Mouse (Mus musculus) hindbrain, postnatal 0 days (tissue): ENCODE measurements at regions not wholly inside any gene's neighbourhood (a gene's known extent, or its start where the extent isn't known, plus 50 kb on each side); places are given as distances from the start of the nearest gene placed in this dataset.

Experiments used
- ATAC-seq: fragments of 200-750 bp; cut with Nextera tagmentation; 2 replicates; pipeline ENCODE4 v1.8.0; 2017; ENCODE audit warnings: mild to moderate bottlenecking, moderate TSS enrichment, moderate library complexity
- DNase-seq: peaks from one replicate; pipeline ENCODE4 v3.0.0-alpha.2; 2015; ENCODE audit warnings: low spot score
- H3K27ac ChIP-seq: fragments of 300-500 bp; sonication (generic); 2 replicates; pipeline ENCODE4 v1.5.1; 2014; ENCODE audit warnings: mild to moderate bottlenecking
- H3K27me3 ChIP-seq: fragments of 300-500 bp; sonication (generic); 2 replicates; pipeline ENCODE4 v1.6.1; 2014; ENCODE audit warnings: low read length, mixed read lengths; ENCODE audit not compliant: insufficient read depth
- H3K36me3 ChIP-seq: fragments of 300-500 bp; sonication (generic); 2 replicates; pipeline ENCODE4 v1.6.1; 2014; ENCODE audit warnings: low read length, mixed read lengths; ENCODE audit not compliant: insufficient read depth
- H3K4me1 ChIP-seq: fragments of 300-500 bp; sonication (generic); 2 replicates; pipeline ENCODE4 v1.6.1; 2014; ENCODE audit warnings: antibody characterized with exemption, low read length, mixed read lengths; ENCODE audit not compliant: insufficient read depth
- H3K4me2 ChIP-seq: fragments of 300-500 bp; sonication (generic); 2 replicates; pipeline ENCODE4 v1.6.1; 2014; ENCODE audit warnings: low read depth, mild to moderate bottlenecking, low read length, moderate library complexity, mixed read lengths
- H3K4me3 ChIP-seq: fragments of 300-500 bp; sonication (generic); 2 replicates; pipeline ENCODE4 v1.5.1; 2014; ENCODE audit warnings: low read length
- H3K9ac ChIP-seq: fragments of 300-500 bp; sonication (generic); replicated peaks from 2 replicates; pipeline ENCODE4 v1.6.1; 2014; ENCODE audit warnings: mild to moderate bottlenecking, low read length, moderate library complexity, mixed read lengths
- H3K9me3 ChIP-seq: fragments of 300-500 bp; sonication (generic); 2 replicates; pipeline ENCODE4 v1.6.1; 2016; ENCODE audit warnings: low read length, mixed read lengths
- CTCF ChIP-seq: IDR thresholded peaks from 2 replicates; pipeline ENCODE4 v1.5.1; 2016; ENCODE audit warnings: antibody characterized with exemption, control low read depth, low read depth
- WGBS: fragments of 180-500 bp; shearing (Covaris S2); extraction: QIAGEN DNeasy Blood & Tissue Kit; methylation state at CpG from one replicate; pipeline ENCODE4 v1.1.7; 2014; 5-methylcytosine and 5-hydroxymethylcytosine counted together

DNA sequence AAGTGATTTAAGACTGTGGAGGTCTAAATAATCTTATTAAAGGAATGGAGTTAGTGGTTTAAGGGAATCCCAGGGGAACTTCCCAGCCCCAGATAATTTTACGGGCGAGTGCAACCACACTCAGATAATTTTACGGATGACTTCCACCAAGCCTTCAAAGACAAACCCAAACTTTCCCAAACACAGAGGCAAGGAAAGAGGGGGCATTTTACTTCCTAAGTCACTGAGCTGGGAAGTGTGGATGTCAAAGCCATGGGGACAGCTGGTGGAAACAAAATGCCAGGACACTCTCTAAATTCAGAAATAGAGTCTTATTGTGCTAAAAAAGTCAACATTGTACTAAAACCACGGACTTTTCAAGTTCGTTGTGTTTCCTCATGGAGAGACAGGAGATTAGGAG lies 227.9 kb upstream of the BB014433 start:
- TF ChIP-seq CTCF: no peak
- WGBS: 45% methylated on average over 5 of the region's 5 CpGs
- DNase-seq: peak; percentile 24
- H3K4me3 ChIP-seq: no peak overlapping the region
- H3K36me3 ChIP-seq: no peaks in the 10 kb centered on the region
- H3K4me1 ChIP-seq: no peaks in the 10 kb centered on the region
- no peaks in the 10 kb centered on the region for H3K27me3 ChIP-seq
- H3K4me2 ChIP-seq: no peak overlapping the region
- H3K9me3 ChIP-seq: no peaks in the 10 kb centered on the region
- ATAC-seq: no peak
- H3K27ac ChIP-seq: no peak overlapping the region
- no peak overlapping the region for H3K9ac ChIP-seq

GRCm38 (mm10) chr8:15271793-15272587 lies 226.1 kb upstream of the BB014433 start:
- Histone ChIP-seq H3K27ac (no peak overlapping the region), H3K9ac (no peak overlapping the region), H3K27me3 (no peaks in the 10 kb centered on the region), H3K4me1 (no peaks in the 10 kb centered on the region), H3K4me3 (no peak overlapping the region), H3K4me2 (no peak overlapping the region), H3K9me3 (no peaks in the 10 kb centered on the region), H3K36me3 (no peaks in the 10 kb centered on the region)
- TF ChIP-seq CTCF: no peak
- DNase-seq: peak; percentile 19
- WGBS: 29% methylated on average over 17 of the region's 17 CpGs
- ATAC-seq: no peak

GRCm38 (mm10) chr8:15270290-15270689 lies 224.4 kb upstream of the BB014433 start:
- H3K4me3 ChIP-seq: no peak overlapping the region
- peak; percentile 81 for TF ChIP-seq CTCF
- DNase-seq (peak; percentile 91), ATAC-seq (peak; percentile 2; the same call in 1 of the 2 replicates)
- H3K36me3 ChIP-seq: no peaks in the 10 kb centered on the region
- H3K4me2 ChIP-seq: no peak overlapping the region
- 0 out of 2 replicates have a peak, but pooled peaks cover under 1% of the 10 kb centered on the region for H3K9me3 ChIP-seq
- no peak overlapping the region for H3K27ac ChIP-seq
- 9% methylated on average over 5 of the region's 5 CpGs for WGBS
- H3K4me1 ChIP-seq: no peaks in the 10 kb centered on the region
- no peak overlapping the region for H3K9ac ChIP-seq
- H3K27me3 ChIP-seq: no peaks in the 10 kb centered on the region

DNA sequence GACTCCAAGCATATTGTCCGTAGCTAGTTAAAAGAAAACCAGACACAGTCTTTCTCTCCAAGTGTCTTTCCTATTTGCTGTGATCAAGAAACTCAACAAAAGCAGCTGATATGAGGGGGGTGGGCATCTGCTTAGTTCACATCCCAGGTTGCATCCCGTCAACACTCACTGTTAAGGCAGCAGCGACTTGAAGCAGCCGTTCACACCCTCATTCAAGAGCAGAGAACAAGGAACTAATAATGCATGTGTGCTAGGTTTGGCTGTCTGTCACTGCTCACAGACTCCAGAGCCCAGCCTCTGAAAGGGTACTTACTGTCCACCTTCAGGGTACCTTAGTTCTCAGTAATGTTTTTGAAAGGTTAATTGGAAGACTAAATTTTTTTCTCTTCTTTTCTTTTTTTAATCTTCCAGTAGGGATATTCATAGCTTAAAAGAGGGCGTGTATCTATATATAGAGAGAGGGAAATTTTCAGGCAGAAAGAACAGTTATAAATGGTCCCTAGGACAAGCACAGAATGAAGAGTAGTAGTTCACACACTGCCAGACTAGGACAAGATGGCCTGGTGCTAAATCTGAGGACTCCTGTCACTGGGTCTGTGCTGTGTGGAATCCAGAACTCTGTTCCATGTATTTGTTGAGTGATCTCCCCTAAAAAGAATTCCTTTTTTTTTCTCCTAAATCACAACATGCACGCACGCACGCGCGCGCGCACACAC lies 199.1 kb upstream of the BB014433 start:
- no peaks in the 10 kb centered on the region for H3K4me1 ChIP-seq
- no peak for TF ChIP-seq CTCF
- H3K9ac ChIP-seq: no peak overlapping the region
- no peaks in the 10 kb centered on the region for H3K9me3 ChIP-seq
- H3K27me3 ChIP-seq: no peaks in the 10 kb centered on the region
- no peak overlapping the region for H3K4me3 ChIP-seq
- no peak overlapping the region for H3K27ac ChIP-seq
- no peaks in the 10 kb centered on the region for H3K36me3 ChIP-seq
- 93% methylated on average over 12 of the region's 12 CpGs for WGBS
- DNase-seq (no peak), ATAC-seq (no peak)
- no peak overlapping the region for H3K4me2 ChIP-seq

GRCm38 (mm10) chr8:15235410-15235809 lies 189.5 kb upstream of the BB014433 start:
- Histone ChIP-seq H3K4me2 (no peak overlapping the region), H3K4me3 (no peak overlapping the region), H3K36me3 (no peaks in the 10 kb centered on the region), H3K27me3 (no peaks in the 10 kb centered on the region), H3K9me3 (no peaks in the 10 kb centered on the region), H3K4me1 (no peaks in the 10 kb centered on the region), H3K9ac (no peak overlapping the region), H3K27ac (no peak overlapping the region)
- peak; percentile 24; the same call in 1 of the 2 replicates for ATAC-seq
- WGBS: 38% methylated on average over 3 of the region's 3 CpGs
- peak; percentile 25 for DNase-seq
- TF ChIP-seq CTCF: no peak

DNA sequence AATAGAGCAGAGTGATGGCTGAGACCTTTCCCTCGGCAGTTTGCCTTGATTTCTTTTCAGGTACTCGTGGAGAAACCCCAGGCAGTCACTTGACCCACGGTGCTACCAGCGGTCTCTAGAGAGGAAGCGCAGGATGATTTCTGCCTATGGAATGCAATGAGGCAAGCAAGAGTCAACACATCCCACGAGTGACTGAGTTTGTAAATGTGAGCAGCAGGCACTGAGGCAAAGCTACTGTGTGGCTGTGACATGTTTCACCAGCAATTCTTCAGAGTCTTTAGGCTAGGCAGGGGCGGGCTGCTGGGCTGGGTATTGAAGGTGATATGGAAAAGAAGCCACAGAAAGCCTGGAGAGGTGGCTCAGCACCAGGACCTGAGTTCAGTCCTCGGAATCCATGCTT lies 187.4 kb upstream of the BB014433 start:
- Histone ChIP-seq H3K36me3 (no peaks in the 10 kb centered on the region), H3K4me1 (no peaks in the 10 kb centered on the region), H3K9me3 (no peaks in the 10 kb centered on the region), H3K27ac (no peak overlapping the region), H3K4me2 (no peak overlapping the region), H3K27me3 (no peaks in the 10 kb centered on the region), H3K4me3 (no peak overlapping the region), H3K9ac (no peak overlapping the region)
- 52% methylated on average over 8 of the region's 8 CpGs for WGBS
- ATAC-seq (no peak), DNase-seq (no peak)
- no peak for TF ChIP-seq CTCF

- no peaks in the 10 kb centered on the region for H3K4me1 ChIP-seq
- no peak for ATAC-seq
Observed at GRCm38 (mm10) chr8:15230217-15230616, 184.3 kb upstream of the BB014433 start.

More at GRCm38 (mm10) chr8:15230217-15230616, 184.3 kb upstream of the BB014433 start:
- no peak for DNase-seq
- H3K4me3 ChIP-seq: no peak overlapping the region
- H3K9ac ChIP-seq: no peak overlapping the region
- WGBS: 81% methylated on average over 2 of the region's 2 CpGs
- no peak overlapping the region for H3K4me2 ChIP-seq
- no peak for TF ChIP-seq CTCF
- no peak overlapping the region for H3K27ac ChIP-seq
- H3K36me3 ChIP-seq: no peaks in the 10 kb centered on the region
- H3K9me3 ChIP-seq: no peaks in the 10 kb centered on the region
- no peaks in the 10 kb centered on the region for H3K27me3 ChIP-seq
